Mouse (Mus musculus) lung, adult 2 months (tissue): ENCODE data around the gene Gpld1.

ENCODE experiments used
- CTCF ChIP-seq: fragments of 200-500 bp; IDR thresholded peaks from 2 replicates; pipeline ENCODE4 v1.5.1; 2011; ENCODE audit warnings: mild to moderate bottlenecking, low read length, control low read depth; ENCODE audit not compliant: insufficient read depth
- POLR2A ChIP-seq: fragments of 200-500 bp; IDR thresholded peaks from 2 replicates; pipeline ENCODE4 v1.6.1; 2011; ENCODE audit warnings: low read depth, mild to moderate bottlenecking, control low read depth, low read length, borderline replicate concordance; ENCODE audit errors: extremely low read depth

- TF ChIP-seq CTCF (no peak), POLR2A (no peak)
These were observed 29.4 kb upstream of the Gpld1 start for GRCm38 (mm10) chr13:24913576-24913975.
